Mouse (Mus musculus): Measurements from ENCODE around the gene Ncoa3. TPM values are rescaled to one million over a fixed set of nuclear protein-coding genes. Genes with fewer than 3 reads are reported as not detected.
A peak's percentile ranks its signal among the peaks of the same experiment; 100 is the strongest.

Ncoa3 gene
- polyA plus RNA-seq, 2 experiments, result 3.3 to 4.4 TPM

DNA sequence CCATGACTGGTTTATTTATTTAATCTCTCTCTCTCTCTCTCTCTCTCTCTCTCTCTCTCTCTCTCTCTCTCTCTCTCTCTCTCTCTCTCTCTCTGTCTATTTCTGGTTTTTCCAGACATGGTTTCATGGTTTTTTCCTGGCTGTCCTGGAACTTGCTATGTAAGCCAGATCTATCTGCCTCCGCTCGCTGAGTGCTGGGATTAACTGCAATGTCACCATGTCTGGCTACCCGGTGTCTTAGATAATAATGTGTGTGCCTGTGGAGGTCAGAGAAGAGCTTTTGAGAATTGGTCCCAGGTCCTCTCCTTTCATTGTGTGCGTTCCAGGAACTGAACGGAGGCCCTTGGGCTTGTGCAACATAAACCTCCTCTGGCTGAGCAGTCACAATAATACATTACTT lies 29.6 kb upstream of the Ncoa3 start:
- Histone ChIP-seq H3K27ac (no peak overlapping the region), H3K4me1 (replicated peaks; ENCODE audit: control insufficient read depth in 2 of 2, insufficient read depth in 2 of 2, low read length in 1 of 2) (peaks cover 2 to 6% of the 10 kb centered on the region in 2 experiments), H3K36me3 (replicated peaks; ENCODE audit: control insufficient read depth, insufficient read depth, low read depth) (no peaks in the 10 kb centered on the region), H3K4me3 (ENCODE audit: insufficient read depth in 1 of 2, low read depth in 2 of 2, low read length in 2 of 2) (no peak overlapping the region), H3K9ac (replicated peaks) (no peak overlapping the region), H3K27me3 (ENCODE audit: control insufficient read depth, insufficient read depth, low read length) (no peaks in the 10 kb centered on the region), H3K4me2 (ENCODE audit: low read depth) (no peak overlapping the region), H3K9me3 (ENCODE audit: control insufficient read depth, low read length) (no peaks in the 10 kb centered on the region)
- DNase-seq (ENCODE audit: low read depth in 3 of 3, low spot score in 3 of 3), result no peak
- WGBS (ENCODE audit: insufficient replicate concordance), result 30% methylated on average over 5 of the region's 5 CpGs
- no peak for ATAC-seq (ENCODE audit: insufficient read depth)
- TF ChIP-seq EP300 (IDR thresholded peaks at IDR 0.05; ENCODE audit: low read depth), result no peak
- TF ChIP-seq CTCF (IDR thresholded peaks at IDR 0.05; ENCODE audit: low read depth), result no peak

DNA sequence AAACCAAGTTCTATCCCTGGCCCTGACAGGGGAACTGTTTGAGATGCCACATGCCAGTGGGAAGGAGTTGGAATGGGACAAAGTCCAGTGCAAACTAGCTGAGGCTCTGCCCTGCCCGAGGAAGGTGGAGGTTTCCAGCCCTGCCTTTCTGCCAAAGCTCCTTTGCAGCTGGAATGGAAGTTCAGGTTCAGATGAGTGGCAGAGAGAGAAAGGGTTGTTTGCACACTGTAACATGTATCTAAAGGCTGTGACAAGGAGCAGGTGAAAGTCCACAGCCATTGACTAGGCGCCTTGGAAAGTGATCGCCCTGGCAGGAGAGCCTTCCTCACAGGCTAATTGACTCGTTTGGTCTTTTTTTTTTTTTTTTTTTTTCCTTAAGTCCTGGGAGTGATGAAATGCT lies 28.3 kb upstream of the Ncoa3 start:
- no peak overlapping the region for H3K9ac ChIP-seq (replicated peaks)
- no peaks in the 10 kb centered on the region for H3K36me3 ChIP-seq (replicated peaks; ENCODE audit: control insufficient read depth, insufficient read depth, low read depth)
- H3K4me2 ChIP-seq (ENCODE audit: low read depth), result no peak overlapping the region
- no peaks in the 10 kb centered on the region for H3K9me3 ChIP-seq (ENCODE audit: control insufficient read depth, low read length)
- no peak for ATAC-seq (ENCODE audit: insufficient read depth)
- H3K4me1 ChIP-seq (replicated peaks; ENCODE audit: control insufficient read depth in 2 of 2, insufficient read depth in 2 of 2, low read length in 1 of 2), result peaks cover 13 to 19% of the 10 kb centered on the region in 2 experiments
- WGBS (ENCODE audit: insufficient replicate concordance), result 51% methylated on average over 4 of the region's 4 CpGs
- DNase-seq (ENCODE audit: low read depth in 3 of 3, low spot score in 3 of 3), result no peak
- H3K4me3 ChIP-seq (ENCODE audit: insufficient read depth in 1 of 2, low read depth in 2 of 2, low read length in 2 of 2), result no peak overlapping the region
- TF ChIP-seq CTCF (IDR thresholded peaks at IDR 0.05; ENCODE audit: low read depth) (no peak), EP300 (IDR thresholded peaks at IDR 0.05; ENCODE audit: low read depth) (no peak)
- H3K27me3 ChIP-seq (ENCODE audit: control insufficient read depth, insufficient read depth, low read length), result no peaks in the 10 kb centered on the region
- H3K27ac ChIP-seq, result no peak overlapping the region

DNA sequence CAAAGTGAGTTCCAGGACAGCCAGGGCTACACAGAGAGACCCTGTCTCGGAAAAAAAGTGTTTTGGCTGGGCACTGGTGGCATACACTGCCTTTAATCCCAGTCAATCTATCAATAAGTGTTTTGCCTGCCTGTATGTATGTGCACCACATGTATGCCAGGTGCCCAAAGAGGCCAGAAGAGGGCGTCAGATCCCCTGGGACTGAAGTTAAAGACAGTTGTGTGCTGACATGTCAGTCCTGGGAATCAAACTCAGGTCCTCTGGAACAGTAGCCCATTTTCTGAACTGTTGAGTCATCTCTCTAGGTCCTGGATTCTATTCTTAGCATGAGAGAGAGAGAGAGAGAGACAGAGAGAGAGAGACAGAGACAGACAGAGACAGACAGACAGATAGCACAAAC lies 25.4 kb upstream of the Ncoa3 start:
- H3K9ac ChIP-seq (replicated peaks), result no peak overlapping the region
- H3K36me3 ChIP-seq (replicated peaks; ENCODE audit: control insufficient read depth, insufficient read depth, low read depth), result no peaks in the 10 kb centered on the region
- ATAC-seq (ENCODE audit: insufficient read depth), result no peak
- peaks cover 17 to 36% of the 10 kb centered on the region in 2 experiments for H3K4me1 ChIP-seq (replicated peaks; ENCODE audit: control insufficient read depth in 2 of 2, insufficient read depth in 2 of 2, low read length in 1 of 2)
- no peaks in the 10 kb centered on the region for H3K9me3 ChIP-seq (ENCODE audit: control insufficient read depth, low read length)
- no peak overlapping the region for H3K4me2 ChIP-seq (ENCODE audit: low read depth)
- 56% methylated on average over 2 of the region's 2 CpGs for WGBS (ENCODE audit: insufficient replicate concordance)
- no peak overlapping the region for H3K27ac ChIP-seq
- H3K27me3 ChIP-seq (ENCODE audit: control insufficient read depth, insufficient read depth, low read length), result no peaks in the 10 kb centered on the region
- no peak overlapping the region for H3K4me3 ChIP-seq (ENCODE audit: insufficient read depth in 1 of 2, low read depth in 2 of 2, low read length in 2 of 2)
- DNase-seq (ENCODE audit: low read depth in 3 of 3, low spot score in 3 of 3), result no peak
- peak; percentile 24; the same call in 1 of the 2 replicates for TF ChIP-seq CTCF (IDR thresholded peaks at IDR 0.05; ENCODE audit: low read depth)
- TF ChIP-seq EP300 (IDR thresholded peaks at IDR 0.05; ENCODE audit: low read depth), result no peak

DNA sequence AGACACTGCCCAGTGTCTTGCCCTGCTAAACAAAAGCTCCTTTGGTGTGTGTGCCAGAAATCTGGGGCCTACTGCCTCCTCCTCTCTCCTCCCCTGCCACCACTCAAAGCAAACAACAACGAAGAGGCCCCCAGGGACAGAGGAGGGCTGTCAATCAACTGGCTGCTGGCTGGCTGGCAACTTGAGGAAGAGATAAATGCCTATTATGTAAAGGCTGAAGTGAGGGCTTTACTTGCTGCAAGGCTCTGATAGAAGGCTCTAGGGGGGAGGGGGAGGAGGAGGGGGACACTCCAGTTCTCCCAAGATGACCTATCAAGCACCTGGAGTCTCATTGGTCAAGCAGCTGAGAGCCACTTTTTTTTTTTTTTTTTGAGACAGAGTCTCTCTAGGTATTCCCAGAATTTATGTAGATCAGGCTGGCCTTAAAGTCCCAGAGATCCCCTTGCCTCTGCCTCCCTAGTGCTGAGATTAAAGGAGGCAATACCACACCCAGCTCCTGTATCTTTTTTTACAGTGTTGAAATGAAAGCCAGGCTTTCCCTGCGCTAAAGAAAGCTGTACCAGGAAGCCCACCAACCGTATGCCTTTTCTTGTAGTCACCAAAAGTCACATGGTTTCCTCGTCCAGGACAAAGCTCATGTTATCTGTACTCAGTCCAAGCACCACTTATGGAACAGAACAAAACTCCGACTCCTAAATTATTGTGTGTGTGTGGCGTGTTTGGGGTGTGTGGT lies 24.4 kb upstream of the Ncoa3 start:
- no peak for DNase-seq (ENCODE audit: low read depth in 3 of 3, low spot score in 3 of 3)
- Histone ChIP-seq H3K36me3 (replicated peaks; ENCODE audit: control insufficient read depth, insufficient read depth, low read depth) (no peaks in the 10 kb centered on the region), H3K4me2 (ENCODE audit: low read depth) (no peak overlapping the region), H3K27ac (peak overlapping the region; percentile 40), H3K9ac (replicated peaks) (no peak overlapping the region), H3K9me3 (ENCODE audit: control insufficient read depth, low read length) (no peaks in the 10 kb centered on the region), H3K4me3 (ENCODE audit: insufficient read depth in 1 of 2, low read depth in 2 of 2, low read length in 2 of 2) (no peak overlapping the region), H3K27me3 (ENCODE audit: control insufficient read depth, insufficient read depth, low read length) (no peaks in the 10 kb centered on the region), H3K4me1 (replicated peaks; ENCODE audit: control insufficient read depth in 2 of 2, insufficient read depth in 2 of 2, low read length in 1 of 2) (peaks cover 17 to 36% of the 10 kb centered on the region in 2 experiments)
- WGBS (ENCODE audit: insufficient replicate concordance), result 16% methylated on average over 6 of the region's 6 CpGs
- TF ChIP-seq CTCF (IDR thresholded peaks at IDR 0.05; ENCODE audit: low read depth), result no peak
- peak; percentile 41; the same call in 1 of the 2 replicates for TF ChIP-seq EP300 (IDR thresholded peaks at IDR 0.05; ENCODE audit: low read depth)
- peak; percentile 80 for ATAC-seq (ENCODE audit: insufficient read depth)

DNA sequence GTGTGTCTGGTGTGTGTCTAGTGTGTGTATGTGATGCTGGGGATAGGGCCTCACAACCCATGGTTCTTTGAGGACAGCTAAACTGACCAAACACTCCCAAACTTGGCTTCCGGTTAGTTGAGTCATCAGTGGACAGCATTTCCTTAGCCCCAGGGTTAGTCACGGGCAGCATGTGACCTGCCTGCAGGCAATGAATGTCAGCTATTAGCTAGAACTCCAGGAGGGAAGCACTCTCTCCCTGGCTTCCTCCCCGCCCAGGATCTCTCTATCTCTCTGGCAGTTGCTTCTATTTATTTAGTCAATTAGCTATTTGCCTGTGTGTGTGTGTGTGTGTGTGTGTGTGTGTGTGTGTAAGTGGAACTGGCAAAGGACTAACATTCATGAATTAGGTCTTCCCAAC lies 23.6 kb upstream of the Ncoa3 start:
- ATAC-seq (ENCODE audit: insufficient read depth) (peak; percentile 36; the same call in 1 of the 2 replicates), DNase-seq (ENCODE audit: low read depth in 3 of 3, low spot score in 3 of 3) (no peak)
- Histone ChIP-seq H3K36me3 (replicated peaks; ENCODE audit: control insufficient read depth, insufficient read depth, low read depth) (no peaks in the 10 kb centered on the region), H3K4me1 (replicated peaks; ENCODE audit: control insufficient read depth in 2 of 2, insufficient read depth in 2 of 2, low read length in 1 of 2) (peaks cover 17 to 36% of the 10 kb centered on the region in 2 experiments), H3K27ac (no peak overlapping the region), H3K27me3 (ENCODE audit: control insufficient read depth, insufficient read depth, low read length) (no peaks in the 10 kb centered on the region), H3K9ac (replicated peaks) (no peak overlapping the region), H3K4me2 (ENCODE audit: low read depth) (peak overlapping the region; percentile 51), H3K9me3 (ENCODE audit: control insufficient read depth, low read length) (no peaks in the 10 kb centered on the region), H3K4me3 (ENCODE audit: insufficient read depth in 1 of 2, low read depth in 2 of 2, low read length in 2 of 2) (no peak overlapping the region)
- WGBS (ENCODE audit: insufficient replicate concordance), result 18% methylated on average over 3 of the region's 3 CpGs
- TF ChIP-seq CTCF (IDR thresholded peaks at IDR 0.05; ENCODE audit: low read depth), result no peak
- TF ChIP-seq EP300 (IDR thresholded peaks at IDR 0.05; ENCODE audit: low read depth), result no peak

Data from liver, embryonic 14.5 days (tissue).